Mouse (Mus musculus) olfactory bulb, adult 2 months (tissue): ENCODE results near the gene Ergic1. TPM values are rescaled to one million over a fixed set of nuclear protein-coding genes. Genes with fewer than 3 reads are reported as not detected.

ENCODE experiments used
- H3K27ac ChIP-seq: fragments of 200-500 bp; 2 replicates; pipeline ENCODE4 v1.5.1; 2012; ENCODE audit warnings: low read depth, low read length; ENCODE audit not compliant: insufficient read depth
- H3K4me1 ChIP-seq: fragments of 200-500 bp; 2 replicates; pipeline ENCODE4 v1.6.1; 2012; ENCODE audit warnings: low read length; ENCODE audit not compliant: control insufficient read depth, insufficient read depth
- H3K4me3 ChIP-seq: fragments of 200-500 bp; 2 replicates; pipeline ENCODE4 v1.5.1; 2012; ENCODE audit warnings: mild to moderate bottlenecking, low read depth, low read length, moderate library complexity; ENCODE audit not compliant: insufficient read depth
- CTCF ChIP-seq: fragments of 200-500 bp; IDR thresholded peaks from 2 replicates; pipeline ENCODE4 v1.5.1; 2012; ENCODE audit warnings: low read depth, mild to moderate bottlenecking, low read length, moderate library complexity; ENCODE audit not compliant: insufficient read depth
- POLR2A ChIP-seq: fragments of 200-500 bp; IDR thresholded peaks from 2 replicates; pipeline ENCODE4 v1.6.1; 2012; ENCODE audit warnings: mild to moderate bottlenecking, low read depth, low read length, moderate library complexity; ENCODE audit not compliant: insufficient read depth
- WGBS: fragments of 180-500 bp; shearing (Covaris S2); methylation state at CpG from one replicate; pipeline ENCODE4 v1.1.7; 2018; 5-methylcytosine and 5-hydroxymethylcytosine counted together
- polyA plus RNA-seq: library from polyadenylated mRNA; stranded (reverse); fragments of >200 nt; gene quantifications from 2 replicates; pipeline ENCODE4 v1.2.4, GENCODE M21; 2012; ENCODE audit warnings: low replicate concordance; ENCODE audit not compliant: missing spikeins, insufficient read depth, insufficient read length

The Ergic1 gene
- polyA plus RNA-seq, 1 experiment, result not detected

- Histone ChIP-seq H3K4me1 (peaks cover 27% of the 10 kb centered on the region), H3K27ac (no peak overlapping the region)
- WGBS, result 77% methylated on average over 9 of the region's 9 CpGs
Measured at GRCm38 (mm10) chr17:26644509-26645410, 83.5 kb downstream of the Ergic1 start.

GRCm38 (mm10) chr17:26645411-26645854, 84.1 kb downstream of the Ergic1 start:
- Histone ChIP-seq H3K4me3 (no peak overlapping the region), H3K27ac (no peak overlapping the region), H3K4me1 (peaks cover 32% of the 10 kb centered on the region)
- TF ChIP-seq POLR2A (no peak), CTCF (no peak)
- WGBS, result 76% methylated on average over 8 of the region's 8 CpGs

More at GRCm38 (mm10) chr17:26644509-26645410, 83.5 kb downstream of the Ergic1 start:
- no peak overlapping the region for H3K4me3 ChIP-seq
- TF ChIP-seq POLR2A (no peak), CTCF (no peak)

GRCm38 (mm10) chr17:26647283-26647682, 86.0 kb downstream of the Ergic1 start:
- H3K27ac ChIP-seq, result no peak overlapping the region
- 66% methylated on average over 13 of the region's 13 CpGs for WGBS

GRCm38 (mm10) chr17:26649565-26649964, 88.3 kb downstream of the Ergic1 start:
- TF ChIP-seq CTCF (no peak), POLR2A (no peak)
- peak overlapping the region; percentile 84 for H3K27ac ChIP-seq
- peaks cover 30% of the 10 kb centered on the region for H3K4me1 ChIP-seq
- WGBS, result 76% methylated on average over 4 of the region's 4 CpGs
- no peak overlapping the region for H3K4me3 ChIP-seq

More at GRCm38 (mm10) chr17:26647283-26647682, 86.0 kb downstream of the Ergic1 start:
- Histone ChIP-seq H3K4me3 (no peak overlapping the region), H3K4me1 (peaks cover 36% of the 10 kb centered on the region)
- TF ChIP-seq POLR2A (no peak), CTCF (no peak)

GRCm38 (mm10) chr17:26650451-26651363, 89.4 kb downstream of the Ergic1 start:
- no peak for TF ChIP-seq CTCF
- TF ChIP-seq POLR2A, result no peak
- Histone ChIP-seq H3K4me1 (peaks cover 21% of the 10 kb centered on the region), H3K4me3 (no peak overlapping the region), H3K27ac (peak overlapping the region; percentile 91)
- WGBS, result 37% methylated on average over 14 of the region's 14 CpGs

- Histone ChIP-seq H3K4me1 (peaks cover 9% of the 10 kb centered on the region), H3K4me3 (no peak overlapping the region), H3K27ac (no peak overlapping the region)
- WGBS, result 24% methylated on average over 21 of the region's 21 CpGs
- no peak for TF ChIP-seq CTCF
- no peak for TF ChIP-seq POLR2A
Measured at GRCm38 (mm10) chr17:26658854-26659572, 97.7 kb downstream of the Ergic1 start.

- H3K4me3 ChIP-seq, result no peak overlapping the region
- peaks cover 9% of the 10 kb centered on the region for H3K4me1 ChIP-seq
- no peak overlapping the region for H3K27ac ChIP-seq
- TF ChIP-seq POLR2A (no peak), CTCF (no peak)
- 48% methylated on average over 3 of the region's 3 CpGs for WGBS
Measured at GRCm38 (mm10) chr17:26659573-26659915, 98.3 kb downstream of the Ergic1 start.

- 13% methylated on average over 21 of the region's 21 CpGs for WGBS
- Histone ChIP-seq H3K27ac (no peak overlapping the region), H3K4me1 (peaks cover 9% of the 10 kb centered on the region), H3K4me3 (no peak overlapping the region)
- TF ChIP-seq CTCF, result peak; percentile 63; the same call in 1 of the 2 replicates
- no peak for TF ChIP-seq POLR2A
Measured at GRCm38 (mm10) chr17:26660192-26660912, 99.1 kb downstream of the Ergic1 start.

- Histone ChIP-seq H3K4me1 (peaks cover 9% of the 10 kb centered on the region), H3K4me3 (no peak overlapping the region), H3K27ac (no peak overlapping the region)
- TF ChIP-seq POLR2A (no peak), CTCF (no peak)
- 81% methylated on average over 5 of the region's 5 CpGs for WGBS
Measured at GRCm38 (mm10) chr17:26662204-26662603, 100.9 kb downstream of the Ergic1 start.
